Mouse (Mus musculus): ENCODE results near the gene Lmna. TPM values are rescaled to one million over a fixed set of nuclear protein-coding genes. Genes with fewer than 3 reads are reported as not detected.

Lmna gene
- polyA plus RNA-seq, 1 experiment from 2014 or later = 183 TPM

GRCm38 (mm10) chr3:88546674-88547418 lies 37.1 kb upstream of the Lmna start:
- Histone ChIP-seq H3K9me3 (no peaks in the 10 kb centered on the region), H3K27ac (no peak overlapping the region), H3K4me3 (no peak overlapping the region), H3K4me1 (peaks cover 18% of the 10 kb centered on the region), H3K27me3 (no peaks in the 10 kb centered on the region), H3K4me2 (replicated peaks) (no peak overlapping the region), H3K9ac (no peak overlapping the region), H3K36me3 (no peaks in the 10 kb centered on the region)
- no peak for ATAC-seq (ENCODE audit: low FRiP score, low read depth)
- WGBS = 70% methylated on average over 6 of the region's 6 CpGs

DNA sequence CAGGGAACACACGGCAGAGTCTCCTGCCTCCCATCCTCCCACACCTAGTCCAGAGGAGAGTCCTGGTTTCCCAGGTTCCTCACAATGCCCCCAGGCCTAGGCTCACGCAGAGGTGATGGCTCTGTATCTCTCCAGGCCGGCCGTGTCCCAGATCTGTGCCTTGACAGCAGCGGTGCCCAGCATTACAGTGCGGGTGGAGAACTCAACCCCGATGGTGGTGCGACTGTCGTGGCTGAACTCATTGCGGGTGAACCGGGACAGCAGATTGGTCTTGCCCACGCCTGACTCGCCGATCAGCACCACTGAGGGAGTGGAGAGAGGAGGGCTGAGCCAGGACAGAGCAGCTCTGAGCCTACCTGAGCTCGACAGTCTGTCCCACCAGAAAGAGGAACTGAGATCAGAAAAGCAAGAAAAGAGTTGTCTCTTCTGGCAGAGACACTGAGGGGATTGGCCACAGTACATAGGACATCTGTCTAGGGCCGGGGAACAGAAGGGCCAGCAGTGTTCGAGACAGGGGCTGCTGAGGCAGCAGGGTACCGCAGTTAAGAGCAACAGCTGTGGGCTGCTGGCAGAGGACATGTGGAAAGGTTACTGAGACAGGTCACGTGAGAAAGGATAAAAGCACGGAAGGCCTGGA lies 35.3 kb upstream of the Lmna start:
- Histone ChIP-seq H3K36me3 (peaks cover 14% of the 10 kb centered on the region), H3K4me3 (no peak overlapping the region), H3K27me3 (no peaks in the 10 kb centered on the region), H3K4me2 (replicated peaks) (no peak overlapping the region), H3K9me3 (no peaks in the 10 kb centered on the region), H3K4me1 (peaks cover 21% of the 10 kb centered on the region), H3K27ac (no peak overlapping the region), H3K9ac (no peak overlapping the region)
- WGBS = 53% methylated on average over 20 of the region's 20 CpGs
- no peak for ATAC-seq (ENCODE audit: low FRiP score, low read depth)

- no peak for ATAC-seq (ENCODE audit: low FRiP score, low read depth)
- Histone ChIP-seq H3K36me3 (peaks cover 17% of the 10 kb centered on the region), H3K9me3 (no peaks in the 10 kb centered on the region), H3K9ac (no peak overlapping the region), H3K27ac (no peak overlapping the region), H3K4me1 (peaks cover 24% of the 10 kb centered on the region), H3K4me3 (no peak overlapping the region), H3K4me2 (replicated peaks) (no peak overlapping the region), H3K27me3 (no peaks in the 10 kb centered on the region)
- 40% methylated on average over 5 of the region's 5 CpGs for WGBS
These were observed 34.8 kb upstream of the Lmna start for GRCm38 (mm10) chr3:88544514-88544913.

GRCm38 (mm10) chr3:88543651-88544410 lies 34.1 kb upstream of the Lmna start:
- Histone ChIP-seq H3K9ac (no peak overlapping the region), H3K4me3 (no peak overlapping the region), H3K36me3 (peaks cover 18% of the 10 kb centered on the region), H3K27me3 (no peaks in the 10 kb centered on the region), H3K4me1 (peaks cover 29% of the 10 kb centered on the region), H3K9me3 (no peaks in the 10 kb centered on the region), H3K4me2 (replicated peaks) (no peak overlapping the region), H3K27ac (no peak overlapping the region)
- WGBS = 71% methylated on average over 5 of the region's 5 CpGs
- no peak for ATAC-seq (ENCODE audit: low FRiP score, low read depth)

- Histone ChIP-seq H3K9me3 (no peaks in the 10 kb centered on the region), H3K36me3 (peaks cover 25% of the 10 kb centered on the region), H3K9ac (no peak overlapping the region), H3K4me1 (peaks cover 35% of the 10 kb centered on the region), H3K4me3 (no peak overlapping the region), H3K27ac (no peak overlapping the region), H3K4me2 (replicated peaks) (no peak overlapping the region), H3K27me3 (no peaks in the 10 kb centered on the region)
- 79% methylated on average over 8 of the region's 8 CpGs for WGBS
- ATAC-seq (ENCODE audit: low FRiP score, low read depth) = no peak
These were observed 33.4 kb upstream of the Lmna start for GRCm38 (mm10) chr3:88543174-88543573.

- Histone ChIP-seq H3K9ac (no peak overlapping the region), H3K4me1 (peaks cover 42% of the 10 kb centered on the region), H3K27me3 (no peaks in the 10 kb centered on the region), H3K9me3 (no peaks in the 10 kb centered on the region), H3K4me2 (replicated peaks) (no peak overlapping the region), H3K36me3 (peaks cover 32% of the 10 kb centered on the region), H3K4me3 (no peak overlapping the region), H3K27ac (peak overlapping the region; percentile 33; the same call in 1 of the 2 replicates)
- 59% methylated on average over 4 of the region's 4 CpGs for WGBS
- no peak for ATAC-seq (ENCODE audit: low FRiP score, low read depth)
These were observed 32.7 kb upstream of the Lmna start for GRCm38 (mm10) chr3:88542486-88542885.

GRCm38 (mm10) chr3:88541622-88542401 lies 32.1 kb upstream of the Lmna start:
- Histone ChIP-seq H3K36me3 (peaks cover 39% of the 10 kb centered on the region), H3K4me3 (no peak overlapping the region), H3K4me2 (replicated peaks) (no peak overlapping the region), H3K27ac (peak overlapping the region; percentile 33; the same call in 1 of the 2 replicates), H3K9ac (no peak overlapping the region), H3K4me1 (peaks cover 49% of the 10 kb centered on the region), H3K27me3 (no peaks in the 10 kb centered on the region), H3K9me3 (no peaks in the 10 kb centered on the region)
- no peak; the same call in 1 of the 2 replicates for ATAC-seq (ENCODE audit: low FRiP score, low read depth)
- 64% methylated on average over 7 of the region's 7 CpGs for WGBS

DNA sequence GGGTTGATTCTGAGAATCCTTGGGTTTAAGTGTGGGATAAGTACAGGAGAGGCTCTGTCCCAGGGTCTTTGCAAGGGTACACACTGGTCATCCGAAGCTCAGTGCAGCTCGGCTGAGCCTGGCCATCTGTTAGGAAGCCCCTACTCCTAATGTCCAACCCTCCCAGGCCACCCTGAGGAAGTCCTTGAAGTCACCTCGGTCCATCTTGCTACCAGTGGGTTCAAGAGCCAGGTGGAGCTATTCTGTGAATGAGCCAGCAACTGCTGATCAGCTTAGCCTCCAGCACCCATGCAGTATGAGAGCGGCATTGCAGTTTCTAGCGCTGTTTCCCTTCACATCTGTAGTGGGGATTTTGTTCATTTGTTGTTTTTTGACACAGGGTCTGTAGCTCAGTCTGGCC lies 30.3 kb upstream of the Lmna start:
- 62% methylated on average over 5 of the region's 5 CpGs for WGBS
- peaks cover 63% of the 10 kb centered on the region for H3K4me1 ChIP-seq
- H3K9me3 ChIP-seq = no peaks in the 10 kb centered on the region
- no peak overlapping the region for H3K4me2 ChIP-seq (replicated peaks)
- peaks cover 55% of the 10 kb centered on the region for H3K36me3 ChIP-seq
- ATAC-seq (ENCODE audit: low FRiP score, low read depth) = no peak
- H3K27ac ChIP-seq = peak overlapping the region; percentile 48; the same call in 1 of the 2 replicates
- H3K9ac ChIP-seq = peak overlapping the region; percentile 4; the same call in 1 of the 2 replicates
- no peak overlapping the region for H3K4me3 ChIP-seq
- no peaks in the 10 kb centered on the region for H3K27me3 ChIP-seq

DNA sequence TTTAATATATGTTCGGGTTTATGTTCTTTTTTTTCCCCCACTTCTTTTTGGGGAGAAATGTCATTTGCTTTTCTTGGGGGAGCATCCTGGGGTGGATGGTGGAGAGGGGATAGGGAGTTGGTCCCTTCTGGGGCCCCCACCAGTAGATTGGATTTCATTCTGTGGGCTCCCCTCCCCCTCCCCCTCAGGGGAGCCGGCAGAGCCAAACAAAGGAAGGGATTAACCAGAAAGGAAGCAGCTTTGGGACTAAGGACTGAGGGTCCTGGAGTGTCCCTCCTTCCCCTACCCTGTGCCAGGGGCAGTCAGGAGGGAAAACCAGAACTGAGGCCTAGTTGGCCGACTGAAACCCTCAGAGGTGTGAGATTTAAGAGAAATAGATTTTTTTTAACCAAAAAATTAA lies 29.6 kb upstream of the Lmna start:
- no peak overlapping the region for H3K4me3 ChIP-seq
- H3K4me2 ChIP-seq (replicated peaks) = no peak overlapping the region
- no peaks in the 10 kb centered on the region for H3K27me3 ChIP-seq
- WGBS = 26% methylated on average over 3 of the region's 3 CpGs
- H3K4me1 ChIP-seq = peaks cover 68% of the 10 kb centered on the region
- peaks cover 55% of the 10 kb centered on the region for H3K36me3 ChIP-seq
- ATAC-seq (ENCODE audit: low FRiP score, low read depth) = no peak
- peak overlapping the region; percentile 34; the same call in 1 of the 2 replicates for H3K27ac ChIP-seq
- no peak overlapping the region for H3K9ac ChIP-seq
- no peaks in the 10 kb centered on the region for H3K9me3 ChIP-seq

DNA sequence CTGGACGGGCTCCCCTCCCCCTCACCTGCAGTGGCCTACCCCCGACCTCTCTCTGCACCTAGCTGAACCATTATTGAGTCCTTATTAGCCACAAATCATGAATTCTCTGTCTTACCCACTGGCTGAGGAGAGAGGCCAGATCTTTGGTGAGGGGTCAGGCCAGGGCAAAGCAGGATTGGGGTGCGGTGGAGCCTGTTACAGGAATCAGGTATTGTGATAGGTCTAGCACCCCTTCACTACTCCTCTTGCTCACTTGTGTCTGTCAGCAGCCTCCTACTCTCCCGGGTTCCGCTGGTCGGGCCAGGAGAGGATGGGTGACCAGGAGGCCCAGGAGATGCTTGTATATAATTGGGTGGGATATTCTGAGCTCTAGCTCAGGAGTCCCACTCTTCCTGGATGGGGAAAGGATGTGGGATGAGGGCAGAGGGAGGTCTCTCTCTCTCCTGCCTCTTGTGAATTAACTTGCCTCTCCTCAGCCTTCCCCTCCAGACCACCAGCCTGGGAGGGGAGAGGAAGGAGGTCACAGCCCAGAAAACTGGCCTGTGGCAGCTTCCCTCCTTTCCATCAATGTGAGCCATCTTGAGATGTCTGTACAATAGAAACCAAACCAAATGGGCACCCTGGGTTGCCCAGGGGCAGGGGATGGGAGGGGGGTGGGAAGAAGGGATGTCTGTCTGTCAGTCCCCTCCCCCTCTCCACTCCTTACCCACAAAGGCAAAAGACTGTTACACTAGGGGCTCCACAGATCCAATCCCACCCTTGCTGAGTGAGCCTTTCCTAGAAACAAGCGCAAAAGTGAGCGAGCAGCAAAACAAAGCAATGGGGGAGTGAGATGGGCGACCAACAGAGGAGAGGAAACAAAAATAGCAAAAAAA lies 28.8 kb upstream of the Lmna start:
- Histone ChIP-seq H3K4me3 (no peak overlapping the region; the same call in 1 of the 2 replicates), H3K9ac (peak overlapping the region; percentile 32; the same call in 1 of the 2 replicates), H3K4me1 (peaks cover 76% of the 10 kb centered on the region), H3K27me3 (no peaks in the 10 kb centered on the region), H3K36me3 (peaks cover 55% of the 10 kb centered on the region), H3K27ac (no peak overlapping the region), H3K4me2 (replicated peaks) (peak overlapping the region; percentile 94; the same call in 1 of the 2 replicates), H3K9me3 (no peaks in the 10 kb centered on the region)
- WGBS = 51% methylated on average over 9 of the region's 9 CpGs
- no peak for ATAC-seq (ENCODE audit: low FRiP score, low read depth)

GRCm38 (mm10) chr3:88537146-88537545 lies 27.4 kb upstream of the Lmna start:
- Histone ChIP-seq H3K9me3 (no peaks in the 10 kb centered on the region), H3K4me3 (peak overlapping the region; percentile 94), H3K36me3 (peaks cover 55% of the 10 kb centered on the region), H3K27me3 (no peaks in the 10 kb centered on the region), H3K9ac (peak overlapping the region; percentile 100), H3K4me1 (peaks cover 72% of the 10 kb centered on the region), H3K27ac (peak overlapping the region; percentile 49; the same call in 1 of the 2 replicates), H3K4me2 (replicated peaks) (peak overlapping the region; percentile 94)
- no peak for ATAC-seq (ENCODE audit: low FRiP score, low read depth)
- 67% methylated on average over 6 of the region's 6 CpGs for WGBS

All from limb, embryonic 13.5 days (tissue).